Mouse (Mus musculus): ENCODE results near the gene Aldh3a1.

DNA sequence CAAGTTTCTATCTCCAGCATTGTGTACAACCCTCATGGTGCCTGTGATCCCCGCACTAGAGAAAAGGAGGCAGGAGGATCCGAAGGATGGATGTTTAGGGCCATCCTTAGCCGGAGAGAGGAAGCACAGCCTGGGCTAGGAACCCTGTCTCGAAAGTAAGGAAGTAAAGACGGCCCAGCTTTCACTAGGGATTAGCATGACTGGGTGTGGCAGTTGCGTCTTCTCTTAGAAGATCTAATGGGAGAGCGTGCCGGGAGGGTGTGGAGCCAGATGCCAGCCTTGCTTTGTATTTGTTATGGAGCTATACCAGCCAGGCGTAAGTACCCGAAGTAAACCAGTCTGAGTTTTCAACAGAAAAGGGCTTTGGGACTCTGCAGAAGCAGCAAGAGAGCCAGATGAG lies 17.6 kb downstream of the Aldh3a1 start:
- TF ChIP-seq CTCF (IDR thresholded peaks at IDR 0.05; ENCODE audit: insufficient read depth, low read length) (no peak), POLR2A (IDR thresholded peaks at IDR 0.05; ENCODE audit: borderline replicate concordance, extremely low read depth, low read depth, low read length) (no peak)

Data from lung, adult 2 months (tissue).